Mouse (Mus musculus) intestine, embryonic 16.5 days (tissue): ENCODE measurements around the gene Rmi1. TPM values are rescaled to one million over a fixed set of nuclear protein-coding genes. Genes with fewer than 3 reads are reported as not detected.
"Not testable (repeated sequence)": the region's sequence is repeated elsewhere in the genome, so short reads cannot be mapped to it uniquely, and the experiment has no call there.

Experiments used
- ATAC-seq: fragments of 200-750 bp; cut with Nextera tagmentation; 2 replicates; pipeline ENCODE4 v1.8.0; 2017; ENCODE audit warnings: moderate TSS enrichment, moderate library complexity
- H3K27ac ChIP-seq: fragments of 300-500 bp; sonication (generic); 2 replicates; pipeline ENCODE4 v1.5.1; 2014; ENCODE audit warnings: mild to moderate bottlenecking, low read length
- H3K27me3 ChIP-seq: fragments of 300-500 bp; sonication (generic); replicated peaks from 2 replicates; pipeline ENCODE4 v1.6.1; 2014; ENCODE audit warnings: low read length, control low read depth, mixed read lengths; ENCODE audit not compliant: control insufficient read depth, insufficient read depth
- H3K36me3 ChIP-seq: fragments of 300-500 bp; sonication (generic); 2 replicates; pipeline ENCODE4 v1.6.1; 2014; ENCODE audit warnings: low read length, control low read depth; ENCODE audit not compliant: control insufficient read depth, insufficient read depth
- H3K4me1 ChIP-seq: fragments of 300-500 bp; sonication (generic); 2 replicates; pipeline ENCODE4 v1.6.1; 2014; ENCODE audit warnings: low read length, control low read depth, mixed read lengths; ENCODE audit not compliant: control insufficient read depth, insufficient read depth
- H3K4me2 ChIP-seq: fragments of 300-500 bp; sonication (generic); 2 replicates; pipeline ENCODE4 v1.6.1; 2014; ENCODE audit warnings: low read depth, low read length, control low read depth
- H3K4me3 ChIP-seq: fragments of 300-500 bp; sonication (generic); 2 replicates; pipeline ENCODE4 v1.5.1; 2014; ENCODE audit warnings: mild to moderate bottlenecking, low read length
- H3K9ac ChIP-seq: fragments of 300-500 bp; sonication (generic); 2 replicates; pipeline ENCODE4 v1.6.1; 2014; ENCODE audit warnings: low read depth, low read length
- H3K9me3 ChIP-seq: fragments of 300-500 bp; sonication (generic); 2 replicates; pipeline ENCODE4 v1.6.1; 2016; ENCODE audit warnings: low read length, control low read depth; ENCODE audit not compliant: control insufficient read depth
- WGBS: fragments of 180-500 bp; shearing (Covaris S2); extraction: QIAGEN DNeasy Blood & Tissue Kit; methylation state at CpG from one replicate; pipeline ENCODE4 v1.1.7; 2014; 5-methylcytosine and 5-hydroxymethylcytosine counted together
- polyA plus RNA-seq: library from polyadenylated mRNA; unstranded; fragments of >200 nt; fragmentation: Nextera tagmentation; extraction: Ambion mirVana; gene quantifications from 2 replicates; pipeline ENCODE4 v1.2.1, GENCODE M21; 2015

Rmi1 gene
- polyA plus RNA-seq, 1 experiment from 2014 or later: 20.8 TPM

- no peaks in the 10 kb centered on the region for H3K9me3 ChIP-seq
- H3K4me1 ChIP-seq: no peaks in the 10 kb centered on the region
- 86% methylated on average over 13 of the region's 13 CpGs for whole genome bisulfite sequencing
- H3K9ac ChIP-seq: no peak overlapping the region
- ATAC-seq: no peak
- H3K4me3 ChIP-seq: no peak overlapping the region
- H3K4me2 ChIP-seq: no peak overlapping the region
- H3K27ac ChIP-seq: no peak overlapping the region
- H3K36me3 ChIP-seq: peaks cover 13% of the 10 kb centered on the region
- no peaks in the 10 kb centered on the region for H3K27me3 ChIP-seq
These were observed 4.4 kb upstream of the Rmi1 start for GRCm38 (mm10) chr13:58397651-58398050.

GRCm38 (mm10) chr13:58400576-58400975, 1.5 kb upstream of the Rmi1 start:
- Histone ChIP-seq H3K4me1 (no peaks in the 10 kb centered on the region), H3K27me3 (no peaks in the 10 kb centered on the region), H3K9me3 (no peaks in the 10 kb centered on the region), H3K4me3 (peak overlapping the region; percentile 80), H3K4me2 (peak overlapping the region; percentile 82), H3K9ac (peak overlapping the region; percentile 100), H3K36me3 (peaks cover 11% of the 10 kb centered on the region), H3K27ac (peak overlapping the region; percentile 28; the same call in 1 of the 2 replicates)
- ATAC-seq: no peak
- WGBS: 1% methylated on average over 11 of the region's 11 CpGs

GRCm38 (mm10) chr13:58401135-58402002, 679 bp upstream of the Rmi1 start:
- whole genome bisulfite sequencing: under 1% methylated on average over 81 of the region's 100 CpGs
- Histone ChIP-seq H3K9ac (peak overlapping the region; percentile 100), H3K4me3 (peak overlapping the region; percentile 80), H3K9me3 (no peaks in the 10 kb centered on the region), H3K36me3 (peaks cover 6% of the 10 kb centered on the region), H3K27ac (peak overlapping the region; percentile 98), H3K4me2 (peak overlapping the region; percentile 82), H3K4me1 (no peaks in the 10 kb centered on the region), H3K27me3 (no peaks in the 10 kb centered on the region)
- peak; percentile 47 for ATAC-seq

GRCm38 (mm10) chr13:58402744-58403110, 679 bp downstream of the Rmi1 start:
- ATAC-seq: peak; percentile 72
- Histone ChIP-seq H3K9ac (peak overlapping the region; percentile 100), H3K36me3 (peaks cover 3% of the 10 kb centered on the region), H3K27me3 (no peaks in the 10 kb centered on the region), H3K9me3 (no peaks in the 10 kb centered on the region), H3K4me1 (no peaks in the 10 kb centered on the region), H3K4me3 (peak overlapping the region; percentile 80), H3K27ac (peak overlapping the region; percentile 98), H3K4me2 (peak overlapping the region; percentile 48)
- WGBS: under 1% methylated on average over 48 of the region's 48 CpGs

- H3K4me3 ChIP-seq: peak within 1 kb of the TSS; percentile 80
- ATAC-seq, H3K9me3 ChIP-seq, H3K36me3 ChIP-seq, H3K4me1 ChIP-seq, H3K27me3 ChIP-seq: not testable (repeated sequence)
- peak within 1 kb of the TSS; percentile 98 for H3K27ac ChIP-seq
- H3K4me2 ChIP-seq: peak within 1 kb of the TSS; percentile 48
- peak within 1 kb of the TSS; percentile 100 for H3K9ac ChIP-seq
- 6% methylated on average over 17 of the region's 17 CpGs for WGBS
These were observed 1.2 kb downstream of the Rmi1 start, which contains the start of gene Hnrnpk for GRCm38 (mm10) chr13:58403243-58403642. Hnrnpk (minus strand) TSS chr13:58403343.

- no peaks in the 10 kb centered on the region for H3K36me3 ChIP-seq
- no peaks in the 10 kb centered on the region for H3K9me3 ChIP-seq
- no peak overlapping the region for H3K9ac ChIP-seq
- WGBS: 91% methylated on average over 4 of the region's 4 CpGs
- no peaks in the 10 kb centered on the region for H3K27me3 ChIP-seq
- H3K4me2 ChIP-seq: no peak overlapping the region
- ATAC-seq: no peak
- no peak overlapping the region for H3K27ac ChIP-seq
- no peak overlapping the region for H3K4me3 ChIP-seq
- H3K4me1 ChIP-seq: no peaks in the 10 kb centered on the region
These were observed 9.0 kb downstream of the Rmi1 start for GRCm38 (mm10) chr13:58411073-58411472.

- H3K27ac ChIP-seq: peak overlapping the region; percentile 8; the same call in 1 of the 2 replicates
- 54% methylated on average over 6 of the region's 6 CpGs for WGBS
- no peak overlapping the region for H3K9ac ChIP-seq
- no peak overlapping the region for H3K4me2 ChIP-seq
- no peaks in the 10 kb centered on the region for H3K4me1 ChIP-seq
- no peak overlapping the region for H3K4me3 ChIP-seq
- H3K9me3 ChIP-seq: no peaks in the 10 kb centered on the region
- H3K27me3 ChIP-seq: no peaks in the 10 kb centered on the region
- ATAC-seq: 0 out of 2 replicates have a peak, but pooled peaks have one; percentile 18
- H3K36me3 ChIP-seq: no peaks in the 10 kb centered on the region
These were observed 13.3 kb downstream of the Rmi1 start for GRCm38 (mm10) chr13:58415374-58415773.

GRCm38 (mm10) chr13:58415838-58416237, 13.8 kb downstream of the Rmi1 start:
- no peaks in the 10 kb centered on the region for H3K36me3 ChIP-seq
- no peaks in the 10 kb centered on the region for H3K27me3 ChIP-seq
- no peak overlapping the region for H3K4me3 ChIP-seq
- no peaks in the 10 kb centered on the region for H3K4me1 ChIP-seq
- 67% methylated on average over 5 of the region's 5 CpGs for WGBS
- no peak; the same call in 1 of the 2 replicates for ATAC-seq
- no peak overlapping the region for H3K4me2 ChIP-seq
- no peak overlapping the region for H3K27ac ChIP-seq
- no peaks in the 10 kb centered on the region for H3K9me3 ChIP-seq
- H3K9ac ChIP-seq: no peak overlapping the region

- no peak for ATAC-seq
- no peak overlapping the region for H3K9ac ChIP-seq
- no peaks in the 10 kb centered on the region for H3K36me3 ChIP-seq
- H3K4me2 ChIP-seq: no peak overlapping the region
- H3K27ac ChIP-seq: no peak overlapping the region
- no peaks in the 10 kb centered on the region for H3K27me3 ChIP-seq
- 87% methylated on average over 4 of the region's 4 CpGs for WGBS
- 0 out of 2 replicates have a peak, but pooled peaks cover 7% of the 10 kb centered on the region for H3K4me1 ChIP-seq
- no peak overlapping the region for H3K4me3 ChIP-seq
- H3K9me3 ChIP-seq: no peaks in the 10 kb centered on the region
These were observed 16.6 kb downstream of the Rmi1 start for GRCm38 (mm10) chr13:58418656-58419055.
